In the genomic region with DNA sequence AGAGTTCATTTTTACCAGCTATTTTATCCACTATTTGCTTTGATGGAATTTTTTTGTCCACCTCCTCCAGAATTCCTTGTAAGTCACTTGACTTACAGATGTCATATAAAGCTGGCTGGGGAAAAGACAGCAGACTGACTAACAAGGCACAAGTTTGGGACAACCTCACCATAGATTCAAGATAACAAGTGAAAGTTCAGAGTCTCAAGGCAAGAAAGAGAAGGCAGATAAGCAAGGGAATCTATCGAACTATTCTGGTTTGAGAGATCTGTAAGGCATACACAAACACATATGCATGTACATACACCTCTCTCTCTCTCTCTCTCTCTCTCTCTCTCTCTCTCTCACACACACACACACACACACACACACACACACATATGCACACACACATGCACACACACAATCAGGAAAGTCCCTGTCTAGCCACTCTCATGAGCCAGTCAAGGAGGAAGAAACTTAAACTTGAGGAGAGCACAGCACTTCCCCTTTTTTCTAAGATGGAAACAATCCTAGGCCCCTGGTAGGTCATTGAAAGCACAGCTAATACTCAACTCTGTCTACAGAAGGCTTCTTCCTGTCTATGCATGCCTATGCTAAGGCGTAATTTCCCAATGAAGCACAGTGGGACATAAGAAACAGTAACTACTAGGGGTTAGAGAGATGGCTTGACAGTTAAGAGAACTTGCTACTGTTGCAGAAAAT, we compare ENCODE assay signal across 1 mouse cellular context.
TF ChIP-seq lines count a peak whose summit lies in the region.

No protein-coding gene starts in this region.

TF ChIP-seq in CH12.LX, 34 proteins besides CTCF, POLR2A, EP300 and RAD21 (continued from another document):
- peak; percentile 72 for TF ChIP-seq BHLHE40 (IDR thresholded peaks at IDR 0.05; ENCODE audit: low read depth, low read length)
- peak; percentile 80 for TF ChIP-seq IRF4 (IDR thresholded peaks at IDR 0.05; ENCODE audit: low read depth, low read length)
- TF ChIP-seq ELF1 (IDR thresholded peaks at IDR 0.05; ENCODE audit: low read depth, low read length) = peak; percentile 76
- 0 out of 2 replicates have a peak, but pooled peaks have one; percentile 13 for TF ChIP-seq JUN (IDR thresholded peaks at IDR 0.05; ENCODE audit: insufficient read depth, low read depth, low read length)
- TF ChIP-seq MEF2A (IDR thresholded peaks at IDR 0.05; ENCODE audit: borderline replicate concordance, low read depth, low read length) = peak; percentile 85
- peak; percentile 41; the same call in 1 of the 2 replicates for TF ChIP-seq SIN3A (IDR thresholded peaks at IDR 0.05; ENCODE audit: low read length)
- TF ChIP-seq TCF12 (IDR thresholded peaks at IDR 0.05; ENCODE audit: low read depth, low read length) = peak; percentile 58; the same call in 1 of the 2 replicates
- TF ChIP-seq PAX5 (IDR thresholded peaks at IDR 0.05; ENCODE audit: low read length) = no peak
- no peak for TF ChIP-seq NRF1 (IDR thresholded peaks at IDR 0.05; ENCODE audit: low read depth, low read length)
- no peak for TF ChIP-seq E2F4 (IDR thresholded peaks at IDR 0.05; ENCODE audit: insufficient replicate concordance, low read depth, low read length)
- no peak for TF ChIP-seq SMC3 (IDR thresholded peaks at IDR 0.05; ENCODE audit: low read depth, low read length)
- no peak for TF ChIP-seq MXI1 (IDR thresholded peaks at IDR 0.05; ENCODE audit: low read depth, low read length)
- no peak for TF ChIP-seq ZKSCAN1 (IDR thresholded peaks at IDR 0.05; ENCODE audit: borderline replicate concordance, low read depth, low read length)
- TF ChIP-seq ZMIZ1 (IDR thresholded peaks at IDR 0.05; ENCODE audit: low read depth, low read length) = no peak
